Mouse (Mus musculus) stomach, postnatal 0 days (tissue): ENCODE results near the gene Thsd4.

ENCODE experiments used
- CTCF ChIP-seq: IDR thresholded peaks from 2 replicates; pipeline ENCODE4 v1.5.1; 2016; ENCODE audit warnings: antibody characterized with exemption, low read depth, mild to moderate bottlenecking, moderate library complexity
- EP300 ChIP-seq: optimal IDR thresholded peaks from 2 replicates; pipeline ENCODE3; 2016; ENCODE audit warnings: antibody characterized with exemption

DNA sequence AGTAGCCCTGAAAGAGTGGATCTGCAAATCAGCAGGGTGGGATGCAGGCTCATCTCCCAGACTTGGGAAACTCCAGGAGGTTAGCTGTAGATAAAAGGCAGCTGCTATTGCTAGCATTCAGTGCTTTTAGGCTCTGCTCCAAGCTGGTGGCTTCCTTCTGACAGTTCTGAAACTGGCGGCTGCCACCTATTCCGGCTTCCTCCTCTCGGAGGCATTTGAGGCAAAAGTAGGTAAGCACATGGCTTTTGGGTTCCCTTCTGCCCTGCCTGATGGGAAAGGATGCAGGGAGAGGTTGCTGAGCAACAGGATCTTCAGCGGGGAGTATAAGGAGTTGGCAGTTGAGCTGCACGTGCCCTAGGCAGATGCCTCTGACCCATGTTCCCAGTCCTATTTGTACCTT lies 65.2 kb downstream of the Thsd4 start:
- TF ChIP-seq CTCF = no peak
- TF ChIP-seq EP300 = no peak
